Mouse (Mus musculus): ENCODE measurements around the gene Mrps27. TPM values are rescaled to one million over a fixed set of nuclear protein-coding genes. Genes with fewer than 3 reads are reported as not detected.
A peak's percentile ranks its signal among the peaks of the same experiment; 100 is the strongest.

Mrps27 gene
- total RNA-seq, 2 experiments from 2014 or later: 28.3 to 28.7 TPM

DNA sequence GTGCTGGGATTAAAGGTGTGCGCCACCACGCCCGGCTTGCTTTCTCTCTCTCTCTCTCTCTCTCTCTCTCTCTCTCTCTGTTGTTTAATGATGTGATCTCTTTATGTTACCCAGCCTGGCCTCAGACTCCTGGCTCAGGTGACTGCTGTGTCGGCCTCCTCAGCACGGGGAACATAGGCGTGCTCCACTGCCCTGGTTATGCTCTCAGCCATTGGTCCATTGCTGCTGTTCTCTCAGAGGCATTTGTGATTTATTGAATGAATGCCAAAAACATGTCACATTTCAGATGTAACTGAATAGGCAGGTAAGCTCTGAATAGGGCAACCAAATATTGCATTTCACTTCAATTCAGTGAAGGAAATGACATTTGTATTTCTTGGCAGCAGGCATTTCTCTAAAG, 41.3 kb downstream of the Mrps27 start:
- intact Hi-C loops (cut with DNase I): no loop called here
- no peak for DNase-seq

DNA sequence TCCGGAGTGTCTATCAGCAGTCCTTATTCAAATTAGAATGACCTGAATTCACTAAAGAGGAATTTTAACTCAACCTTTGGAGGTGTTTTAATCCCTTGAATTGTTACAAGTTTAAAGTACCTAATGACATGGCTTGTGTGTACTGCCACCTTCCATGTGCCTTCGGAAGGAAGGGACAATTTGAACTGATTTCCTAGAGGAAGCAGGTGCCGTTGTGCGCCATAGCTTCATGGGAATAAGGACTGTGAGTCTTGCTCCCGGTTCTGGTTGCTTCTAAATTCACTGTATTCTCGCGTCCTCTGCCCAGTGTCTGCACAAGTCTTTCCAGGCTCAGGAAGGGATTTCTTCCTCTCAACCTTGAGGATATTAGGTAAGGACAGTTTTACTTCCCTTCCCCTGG, 41.8 kb downstream of the Mrps27 start:
- intact Hi-C loops (cut with DNase I): no loop called here
- no peak for DNase-seq

DNA sequence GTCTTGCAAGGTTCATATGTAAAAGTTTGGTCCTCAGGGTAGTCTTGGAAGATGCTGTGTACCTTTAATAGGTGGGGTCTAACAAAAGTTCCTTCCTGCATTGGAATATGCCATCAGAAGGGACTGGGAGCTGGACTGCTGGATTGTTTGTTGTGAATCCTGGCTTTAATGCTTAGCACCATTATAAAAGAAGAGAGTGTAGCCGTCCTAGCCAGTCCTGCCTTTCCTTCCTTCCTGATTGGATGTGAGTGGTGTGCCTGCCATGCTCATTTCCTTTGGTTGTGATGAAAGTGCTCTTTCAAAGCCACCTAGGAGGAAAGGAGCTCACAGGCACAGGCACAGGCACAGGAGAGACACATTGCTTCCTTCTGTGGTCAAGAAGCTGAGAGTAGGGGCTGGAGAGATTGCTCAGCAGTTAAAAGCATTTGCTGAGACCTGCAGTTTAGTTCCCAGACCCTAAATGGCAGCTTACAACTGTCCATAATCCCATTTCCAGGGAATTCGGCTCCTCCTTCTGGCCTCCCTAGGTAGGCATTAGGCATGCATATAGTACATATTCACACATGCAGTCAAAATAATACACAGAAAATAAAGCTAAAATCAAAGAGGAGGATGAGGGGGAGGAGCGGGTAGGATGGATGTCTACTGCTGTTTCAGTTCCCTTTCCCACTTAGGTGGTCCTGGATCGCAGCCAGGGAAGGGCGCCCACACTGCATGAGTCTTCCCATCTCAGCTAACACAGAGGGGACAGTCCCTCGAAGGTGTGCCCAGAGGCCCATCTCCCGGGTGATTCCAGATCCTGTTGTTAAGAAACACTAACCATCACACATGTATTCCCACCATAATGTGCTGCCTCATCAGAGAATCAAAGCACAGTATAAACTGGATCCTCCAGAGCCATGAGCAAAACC, 43.6 kb downstream of the Mrps27 start:
- intact Hi-C loops (cut with DNase I): no loop called here

DNA sequence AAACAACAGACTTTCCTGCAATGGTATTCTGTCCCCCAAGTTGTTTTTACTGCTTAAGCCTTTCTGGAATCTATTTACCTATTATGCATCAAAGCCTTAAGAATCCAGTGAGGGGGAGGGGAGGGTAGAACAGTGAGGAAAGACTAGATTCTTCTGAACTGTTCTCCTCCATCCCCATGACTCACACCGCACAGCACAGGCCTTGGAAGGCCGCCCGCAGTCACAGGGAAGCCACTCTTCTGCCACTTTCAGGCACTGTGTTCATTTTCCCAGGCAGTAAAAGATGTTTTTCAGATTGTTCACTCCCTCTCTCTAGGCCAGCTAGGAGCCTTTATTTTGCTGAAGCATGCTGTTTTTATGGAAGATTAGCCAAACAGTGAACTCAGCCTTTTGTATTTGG, 46.8 kb downstream of the Mrps27 start:
- peak; percentile 53 for DNase-seq
- intact Hi-C loops (cut with DNase I): no loop called here

More for the DNA sequence above, 43.6 kb downstream of the Mrps27 start:
- no peak for DNase-seq

DNA sequence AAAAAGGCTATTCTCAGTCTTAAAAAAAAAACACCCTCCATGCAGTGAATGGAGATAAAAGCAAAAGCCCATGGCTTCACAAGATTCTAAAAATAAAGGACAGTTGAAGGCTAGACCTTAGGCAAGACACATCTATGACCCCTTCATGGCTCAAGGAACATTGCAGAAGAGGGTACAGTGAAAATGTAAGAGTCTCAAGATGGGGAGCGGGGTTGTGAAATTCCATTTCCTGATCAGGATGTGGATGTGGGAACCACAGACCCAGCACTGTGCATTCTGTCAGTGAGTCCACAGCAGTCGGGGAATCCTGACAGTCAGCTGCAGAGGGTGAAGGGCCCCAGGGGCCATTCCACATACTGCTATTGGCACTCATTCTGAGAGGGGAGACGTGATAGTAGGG, 48.5 kb downstream of the Mrps27 start:
- DNase-seq: no peak
- intact Hi-C loops (cut with DNase I): no loop called here

DNA sequence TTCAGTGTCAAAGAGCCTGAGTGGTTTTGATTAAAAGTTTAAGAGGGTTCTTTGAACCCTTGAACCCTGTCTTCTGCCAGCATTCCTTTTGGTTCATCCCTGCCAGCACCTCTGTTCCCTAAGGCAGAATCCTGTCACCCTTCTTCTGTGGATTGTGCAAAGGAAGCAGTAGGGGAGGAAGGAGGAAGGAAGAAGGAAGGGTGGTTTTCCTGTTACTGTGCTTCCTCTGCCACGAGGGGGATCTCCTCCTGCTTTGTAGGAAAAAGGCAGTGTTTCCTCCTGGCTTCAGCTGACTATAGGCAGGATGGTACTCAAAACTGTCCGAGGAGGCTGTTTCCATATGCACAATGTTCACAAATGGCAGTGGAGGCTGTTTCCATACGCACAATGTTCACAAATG, 50.1 kb downstream of the Mrps27 start:
- intact Hi-C loops (cut with DNase I): no loop called here
- no peak for DNase-seq

DNA sequence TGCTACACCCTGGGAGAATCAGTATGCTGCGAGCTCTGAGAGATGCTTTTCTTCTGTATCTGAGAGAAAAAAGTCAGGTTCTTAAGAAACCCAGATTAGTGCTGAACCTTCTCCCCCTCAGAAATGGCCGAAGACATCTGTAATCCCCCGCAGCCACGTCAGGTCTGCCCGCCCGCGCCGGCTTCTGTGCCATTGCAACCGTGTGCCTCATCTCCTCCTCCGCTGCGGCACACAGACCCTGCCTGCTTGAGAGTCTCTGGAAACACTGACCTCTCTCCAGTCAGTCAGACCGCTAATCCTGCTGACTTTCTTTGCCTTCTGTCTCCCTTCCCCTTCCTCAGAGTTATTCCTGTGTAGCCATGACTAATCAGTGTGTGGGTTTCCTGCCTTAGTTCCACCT, 50.9 kb downstream of the Mrps27 start:
- intact Hi-C loops (cut with DNase I): no loop called here
- DNase-seq: no peak

DNA sequence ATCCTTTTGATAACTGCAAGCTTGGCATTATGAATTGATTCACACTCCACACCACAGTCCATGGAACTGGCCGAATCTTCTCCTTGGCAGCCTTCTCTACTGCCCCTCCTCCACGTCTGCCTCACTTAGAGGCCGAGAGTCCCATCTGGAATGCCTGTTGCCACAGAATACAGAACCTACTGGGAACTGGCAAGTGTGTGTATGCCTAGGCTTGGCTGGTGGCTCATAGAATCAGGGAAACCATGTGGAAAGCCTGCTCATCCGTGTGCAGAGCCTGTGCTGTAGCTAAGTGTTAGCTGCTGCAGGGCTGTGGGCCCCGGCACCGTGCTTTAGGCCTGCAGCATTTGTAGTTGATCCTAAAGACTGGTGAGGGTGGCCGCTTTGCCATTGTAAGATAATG, 52.6 kb downstream of the Mrps27 start:
- peak; percentile 91 for DNase-seq

DNA sequence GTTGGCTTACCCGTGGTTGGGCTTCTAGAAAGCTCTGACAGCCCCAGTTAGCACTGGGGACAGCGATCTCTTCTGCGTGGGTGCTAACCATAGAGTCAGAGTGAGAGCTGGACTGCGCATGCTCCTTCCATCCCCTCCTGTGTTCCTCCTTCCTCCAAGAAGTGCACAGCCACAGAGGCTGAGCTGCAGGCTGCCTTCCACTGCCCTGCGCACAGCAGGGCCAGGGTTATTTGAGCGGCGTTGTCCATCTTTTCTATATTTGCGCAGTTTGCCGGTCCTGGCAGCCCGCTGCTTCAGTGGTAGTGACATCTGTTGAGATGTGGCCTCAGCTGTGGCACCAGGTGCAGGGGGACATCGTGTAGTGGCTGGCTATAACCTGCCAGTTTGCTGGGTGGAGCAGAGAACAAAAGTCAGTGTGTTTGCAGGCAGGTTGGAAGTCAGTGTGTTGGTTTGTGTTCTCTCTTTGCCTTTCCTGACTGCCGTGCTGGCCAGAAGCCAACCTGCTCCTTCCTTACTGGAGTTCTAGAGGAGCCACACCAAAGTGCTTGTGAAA, 53.6 kb downstream of the Mrps27 start:
- peak; percentile 77 for DNase-seq
- intact Hi-C loops (cut with DNase I): no loop called here

More for the DNA sequence above, 52.6 kb downstream of the Mrps27 start:
- intact Hi-C loops (cut with DNase I): no loop called here

DNA sequence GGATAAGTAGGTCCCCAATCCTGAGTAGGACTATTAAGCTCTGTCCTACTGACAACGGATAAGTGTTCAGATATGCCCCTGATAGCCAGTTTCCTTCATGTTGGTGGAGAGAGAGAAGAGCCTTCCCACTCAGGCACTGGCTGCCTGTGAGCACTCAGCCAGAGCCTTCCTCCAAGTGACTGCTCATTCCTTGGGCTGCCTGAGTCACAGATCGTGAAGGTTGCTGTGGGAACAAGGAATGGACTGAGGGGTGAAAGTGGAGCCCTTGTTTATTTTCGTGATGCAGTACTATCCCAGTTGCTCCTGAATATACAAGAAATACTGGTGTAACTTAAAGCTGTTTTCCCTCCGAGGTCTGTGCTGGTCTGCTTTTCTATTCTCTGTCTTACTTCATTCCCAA, 54.8 kb downstream of the Mrps27 start:
- DNase-seq: no peak
- intact Hi-C loops (cut with DNase I): no loop called here

DNA sequence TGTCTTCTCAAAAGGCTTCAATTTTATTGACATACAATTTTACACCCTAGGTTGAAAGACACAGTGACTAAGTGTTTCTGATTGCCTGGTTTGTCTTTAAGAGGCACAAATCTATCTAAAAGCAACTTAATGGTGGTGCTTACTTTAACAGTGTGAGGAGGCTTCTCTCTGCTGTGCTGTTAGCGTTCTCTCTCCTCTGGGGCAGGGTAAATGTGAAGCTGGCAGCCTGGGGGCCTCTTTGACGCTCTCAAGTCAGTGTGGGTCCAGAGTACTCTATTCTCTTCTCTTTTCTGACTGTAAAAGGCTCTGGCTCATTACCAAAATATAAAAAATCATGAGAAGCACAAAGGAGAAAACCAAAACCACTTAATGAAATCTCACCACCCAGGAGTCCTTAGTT, 64.6 kb downstream of the Mrps27 start:
- no peak for DNase-seq
- intact Hi-C loops (cut with DNase I): no loop called here

DNA sequence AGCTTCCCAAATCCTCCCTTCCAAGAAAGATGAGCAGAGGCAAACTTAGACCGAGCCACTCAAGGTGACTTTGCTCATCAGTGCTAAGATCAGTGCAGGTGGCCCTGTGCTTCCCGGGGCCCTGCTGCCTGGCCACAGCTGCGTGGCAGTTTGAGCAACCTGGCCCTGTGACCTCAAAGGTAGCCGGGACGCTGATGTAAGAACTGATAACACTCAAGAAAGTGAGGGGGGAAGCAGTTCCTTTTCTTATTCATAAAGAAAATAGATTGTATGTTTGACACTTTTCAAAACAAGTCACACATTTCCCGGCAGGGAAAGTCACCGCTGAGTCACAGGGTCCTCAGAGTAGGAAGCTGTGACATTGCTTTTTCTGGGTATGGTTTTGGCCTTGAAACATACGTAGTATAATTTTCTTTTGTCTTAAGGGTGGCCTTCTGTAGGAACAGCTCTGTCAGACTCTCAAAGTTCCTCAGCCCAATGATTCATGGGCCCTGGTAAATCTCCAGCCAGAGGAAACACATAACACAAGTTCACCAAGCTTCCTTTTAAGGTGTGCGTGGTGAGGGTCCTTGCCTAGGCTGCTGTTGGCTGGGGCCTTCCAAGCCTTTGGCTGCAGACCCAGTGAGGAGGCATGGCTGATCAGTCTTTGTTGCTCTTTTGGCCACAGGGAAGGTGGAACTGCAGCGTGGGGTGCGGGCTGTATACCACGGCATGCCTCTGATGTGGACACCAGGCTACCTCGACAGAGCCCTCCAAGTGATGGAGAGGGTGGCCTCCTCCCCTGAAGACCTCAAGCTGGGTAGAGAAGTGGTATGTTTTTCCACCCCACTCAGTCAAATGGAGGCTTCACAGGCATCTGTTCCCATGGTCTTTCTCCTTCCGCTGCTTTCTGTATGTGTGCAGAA, 66.3 kb downstream of the Mrps27 start:
- intact Hi-C loops (cut with DNase I): no loop called here
- no peak for DNase-seq

DNA sequence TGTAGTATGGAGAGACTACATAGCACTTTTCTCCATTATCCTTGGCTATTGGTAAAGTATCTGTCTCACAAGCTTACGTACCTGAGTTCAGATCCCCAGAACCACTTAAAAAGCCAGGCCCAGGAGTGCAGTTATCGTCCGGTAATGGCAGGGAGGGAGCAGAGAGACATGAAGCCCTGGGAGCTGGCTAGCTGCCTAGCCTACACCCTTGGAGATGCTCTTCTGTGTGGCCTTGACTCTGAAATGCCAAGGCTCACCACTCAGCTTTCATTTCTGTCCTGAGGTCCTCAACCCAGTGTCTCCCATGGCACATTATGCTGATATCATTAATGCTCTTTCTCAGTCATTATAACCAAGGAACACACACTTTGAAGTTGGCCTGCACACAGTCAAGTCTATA, 67.2 kb downstream of the Mrps27 start:
- intact Hi-C loops (cut with DNase I): no loop called here
- DNase-seq: no peak

DNA sequence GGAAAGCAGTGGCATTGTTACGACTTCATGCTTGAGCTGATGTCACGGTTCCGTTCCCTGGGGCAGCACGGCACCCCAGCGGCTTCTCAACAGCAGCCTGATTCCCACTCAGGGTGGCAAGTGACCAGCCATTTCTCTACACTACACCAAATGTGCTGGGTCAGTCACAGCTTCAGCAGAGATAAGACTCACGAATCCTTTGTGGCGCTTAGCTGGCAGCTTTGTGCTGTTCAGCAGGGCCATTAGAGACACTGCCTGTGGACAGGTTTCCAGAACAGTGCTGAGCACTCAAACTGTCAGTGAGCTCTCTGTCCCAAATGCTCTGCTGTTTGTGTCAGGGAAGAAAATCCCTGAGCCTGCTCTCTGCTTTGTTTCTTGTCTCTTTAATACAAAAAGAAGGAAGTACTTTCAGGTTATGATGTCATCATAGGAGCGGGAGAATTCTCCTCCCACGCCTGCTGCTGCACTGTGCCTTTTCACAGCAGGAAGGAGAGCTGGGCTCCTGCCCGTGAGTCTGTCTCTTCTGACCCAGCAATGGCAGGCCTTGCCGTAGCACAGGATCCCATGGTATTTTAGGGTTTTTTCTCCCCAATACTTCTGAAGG, 68.0 kb downstream of the Mrps27 start:
- intact Hi-C loops (cut with DNase I): no loop called here
- peak; percentile 41 for DNase-seq

DNA sequence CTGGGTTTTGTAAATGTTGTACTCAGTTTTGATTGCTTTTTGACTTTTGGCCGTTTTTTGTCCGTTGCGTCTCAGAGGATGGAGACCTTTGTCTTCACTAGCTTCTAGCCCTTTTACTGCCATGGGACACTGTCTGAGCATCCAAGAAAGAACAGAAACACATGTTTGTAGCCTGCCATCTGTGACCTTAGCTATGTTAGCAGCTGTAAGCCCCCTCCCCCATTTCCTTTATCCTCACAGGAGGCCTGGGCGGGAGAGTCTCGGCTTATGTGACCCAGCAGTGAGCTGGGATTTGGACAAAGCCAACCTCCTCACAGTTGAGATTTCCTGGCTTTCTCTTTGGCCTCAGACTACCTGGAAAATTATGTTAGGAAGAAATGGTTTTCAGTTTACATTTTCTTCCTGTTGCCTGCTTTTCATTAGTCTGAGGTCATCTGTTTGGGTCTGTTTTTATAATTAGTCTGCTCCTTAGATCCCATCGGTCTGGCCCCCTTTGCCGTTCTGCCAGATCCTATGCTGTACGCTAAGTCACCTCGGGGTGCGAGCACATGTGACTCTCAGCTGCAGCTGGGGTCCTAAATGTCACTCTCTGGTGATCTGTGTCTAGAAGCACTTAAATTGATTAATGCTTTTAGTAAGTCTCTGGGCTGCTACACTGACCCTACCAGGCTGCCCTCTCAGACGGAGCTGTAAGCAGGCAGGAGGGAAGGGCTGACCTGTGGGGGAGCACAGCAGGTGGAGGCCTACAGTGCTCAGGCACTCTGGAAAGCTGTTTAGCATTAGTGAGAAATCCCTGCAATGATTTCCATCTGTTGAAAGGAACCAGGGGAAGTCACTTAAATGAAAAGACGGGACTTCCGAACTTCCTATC, 69.1 kb downstream of the Mrps27 start:
- DNase-seq: peak; percentile 32
- intact Hi-C loops (cut with DNase I): no loop called here

DNA sequence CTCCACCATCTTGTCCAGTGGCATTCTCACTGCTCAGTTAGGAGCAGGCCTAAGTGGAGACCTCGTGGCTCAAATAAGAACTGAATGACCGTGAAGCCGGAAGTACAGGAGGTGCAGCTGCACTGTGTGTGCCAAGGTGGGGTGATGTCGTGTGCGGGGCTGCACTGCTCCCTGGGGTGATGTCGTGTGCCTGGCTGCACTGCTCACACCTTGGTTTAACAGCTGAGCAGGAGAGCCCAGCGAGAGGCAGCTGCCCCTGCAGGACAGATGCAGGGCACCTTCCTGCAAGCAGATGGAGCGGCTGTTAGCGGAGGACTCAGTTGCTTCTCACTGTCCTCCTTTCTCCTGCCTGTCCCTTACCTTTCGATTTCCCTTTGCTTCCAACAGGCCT, 69.8 kb downstream of the Mrps27 start:
- intact Hi-C loops (cut with DNase I): no loop called here
- DNase-seq: no peak

DNA sequence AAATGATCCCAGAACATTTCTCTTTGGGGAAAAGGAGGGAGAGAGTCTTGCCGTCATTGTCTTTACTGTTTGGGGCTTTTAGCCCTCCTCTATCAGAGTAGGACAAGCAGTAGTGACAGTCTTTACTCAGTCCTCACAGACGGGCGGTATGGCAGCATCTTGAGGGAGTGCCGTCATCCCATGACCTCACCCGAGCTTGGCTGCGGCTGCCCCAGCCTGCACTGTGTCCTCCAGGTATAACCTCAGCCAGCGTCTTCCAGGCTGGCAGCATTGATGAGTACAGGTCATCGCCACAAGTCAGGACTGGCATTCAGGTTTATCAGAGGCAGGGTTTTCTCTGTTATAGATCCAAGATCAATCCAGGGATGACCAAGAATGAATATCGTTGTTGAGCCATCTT, 72.0 kb downstream of the Mrps27 start:
- no peak for DNase-seq
- intact Hi-C loops (cut with DNase I): no loop called here

DNA sequence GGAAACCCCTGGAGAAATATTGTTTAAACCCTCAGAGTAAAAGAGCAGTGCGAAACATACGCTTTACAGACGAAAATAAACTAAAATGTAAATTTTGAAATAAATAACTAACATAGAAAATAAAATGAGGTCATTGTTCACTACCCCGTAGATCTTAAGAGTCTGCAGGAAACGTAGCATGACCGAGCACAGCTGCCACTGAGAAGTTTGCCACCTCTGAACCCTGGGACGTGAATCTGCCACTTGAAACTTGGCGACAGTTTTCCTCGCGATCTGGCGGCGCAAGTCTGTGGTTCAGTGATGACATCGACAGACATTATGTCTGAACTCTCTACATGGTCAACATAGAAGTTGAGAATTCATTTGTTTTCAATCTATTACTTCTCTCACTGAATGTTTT, 79.0 kb downstream of the Mrps27 start:
- no peak for DNase-seq
- intact Hi-C loops (cut with DNase I): no loop called here

DNA sequence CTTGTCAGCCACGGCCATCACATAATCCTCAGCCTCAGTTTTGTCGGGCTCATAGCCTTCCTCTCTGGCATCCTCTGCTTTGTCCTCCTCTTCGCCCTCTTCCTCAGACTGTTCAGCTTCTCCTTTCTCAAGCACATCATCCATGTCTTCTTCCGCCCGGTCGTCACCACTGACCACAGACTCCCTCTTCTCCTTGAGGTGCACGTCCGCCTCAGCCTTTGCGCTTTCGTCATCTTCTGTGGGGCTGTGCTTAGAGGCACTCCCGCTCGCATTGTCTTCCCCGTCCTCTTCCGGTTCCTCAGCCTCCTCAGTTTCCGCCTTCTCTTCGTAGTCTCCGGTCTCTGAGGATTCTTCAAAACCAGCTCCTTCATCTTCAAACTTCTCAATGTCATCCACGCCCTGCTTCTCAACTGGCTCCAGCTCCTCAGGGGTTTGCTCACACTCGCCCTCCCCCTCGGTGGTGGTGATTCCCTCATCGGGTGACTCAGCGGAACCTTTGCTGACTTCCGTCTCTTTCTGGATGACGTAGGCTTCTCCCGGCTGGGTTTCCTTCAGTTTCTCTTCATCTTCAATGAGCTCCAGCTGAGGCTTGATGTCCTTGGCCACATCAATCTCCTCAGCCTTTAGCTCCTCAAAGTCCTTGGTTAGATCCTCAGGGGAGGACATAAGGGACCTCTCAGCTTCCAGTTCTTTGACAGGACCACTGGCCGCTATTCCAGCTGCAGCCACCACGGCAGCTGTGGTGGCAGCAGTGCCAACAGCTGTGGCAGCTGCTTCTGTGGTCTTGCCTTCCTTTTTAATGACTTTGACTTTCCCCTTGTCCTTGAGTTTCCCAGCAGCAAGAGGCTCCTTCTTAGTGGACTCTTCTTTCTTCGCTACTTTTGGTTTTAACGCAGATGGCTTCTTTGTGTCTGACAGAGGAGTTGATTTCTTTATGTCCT, 88.8 kb downstream of the Mrps27 start:
- no peak for DNase-seq
- intact Hi-C loops (cut with DNase I): no loop called here

Data from left cerebral cortex, postnatal 4 days (tissue).